Mouse (Mus musculus) monocyte, adult 59 days (primary cell): ENCODE results near the gene Camk2b. TPM values are rescaled to one million over a fixed set of nuclear protein-coding genes. Genes with fewer than 3 reads are reported as not detected.

Experiments used
- total RNA-seq, 2 experiments: library from RNA; stranded (reverse); gene quantifications; one replicate each; pipeline ENCODE4 v1.2.4; 2023

Camk2b gene
- total RNA-seq: 1 to 10 TPM; 1.7 to 2.4 TPM

GRCm38 (mm10) chr11:6066176-6066575 is at the start of gene Camk2b:
TSS of gene Camk2b (minus strand) at chr11:6066362.

GRCm38 (mm10) chr11:5955546-5956276 is 110.5 kb downstream of the Camk2b start, which contains the start of gene Ykt6:
TSS of gene Ykt6 (plus strand) at chr11:5955693.

GRCm38 (mm10) chr11:5949586-5950352 is 116.4 kb downstream of the Camk2b start, which contains the start of gene Gck:
TSS of gene Gck (minus strand) at chr11:5950081.

Other genes starting within 250 kb of the Camk2b start
- 10 to 100 TPM; 30.4 to 34.0 TPM for gene Polm, start 228.3 kb downstream of the Camk2b start, total RNA-seq
- gene Aebp1, start 204.4 kb downstream of the Camk2b start, total RNA-seq: 1 to 10 TPM; 1.0 to 1.3 TPM
- gene Pold2, start 188.1 kb downstream of the Camk2b start, total RNA-seq: 10 to 100 TPM; 20.0 to 21.5 TPM
- gene Myl7, start 167.6 kb downstream of the Camk2b start, total RNA-seq: not detected
- not detected for gene Gck, start 116.3 kb downstream of the Camk2b start, total RNA-seq
- 10 to 100 TPM; 51.8 to 57.2 TPM for gene Ykt6, start 110.7 kb downstream of the Camk2b start, total RNA-seq
- gene A730071L15Rik, start 133.7 kb upstream of the Camk2b start, total RNA-seq: not detected
- gene Nudcd3, start 134.1 kb upstream of the Camk2b start, total RNA-seq: 10 to 100 TPM; 39.6 to 42.5 TPM
- gene Npc1l1, start 163.8 kb upstream of the Camk2b start, total RNA-seq: under 1 TPM in 1 of 2 experiments, not detected in 1; 0.12 TPM
- 10 to 100 TPM; 31.4 to 32.1 TPM for gene Ddx56, start 201.4 kb upstream of the Camk2b start, total RNA-seq
- gene Tmed4, start 208.5 kb upstream of the Camk2b start, total RNA-seq: 10 to 100 TPM; 41.3 to 44.7 TPM
- 100 to 1,000 TPM; 151 to 152 TPM for gene Ogdh, start 225.3 kb upstream of the Camk2b start, total RNA-seq